Mouse (Mus musculus) hindbrain, embryonic 14.5 days (tissue): ENCODE measurements around the gene Spata6. TPM values are rescaled to one million over a fixed set of nuclear protein-coding genes. Genes with fewer than 3 reads are reported as not detected.
A peak's percentile ranks its signal among the peaks of the same experiment; 100 is the strongest.

ENCODE experiments used
- ATAC-seq: fragments of 200-750 bp; cut with Nextera tagmentation; 2 replicates; pipeline ENCODE4 v1.8.0; 2017; ENCODE audit warnings: moderate number of reproducible peaks, mild to moderate bottlenecking, moderate TSS enrichment, moderate library complexity; ENCODE audit not compliant: low FRiP score
- DNase-seq: peaks from one replicate; pipeline ENCODE4 v3.0.0-alpha.2; 2015; ENCODE audit warnings: low spot score
- H3K27ac ChIP-seq: fragments of 300-500 bp; sonication (generic); 2 replicates; pipeline ENCODE4 v1.5.1; 2014; ENCODE audit warnings: mild to moderate bottlenecking, moderate library complexity
- H3K27me3 ChIP-seq: fragments of 300-500 bp; sonication (generic); 2 replicates; pipeline ENCODE4 v1.6.1; 2014; ENCODE audit warnings: mild to moderate bottlenecking, low read length, mixed read lengths; ENCODE audit not compliant: control insufficient read depth, insufficient read depth
- H3K36me3 ChIP-seq: fragments of 300-500 bp; sonication (generic); replicated peaks from 2 replicates; pipeline ENCODE4 v1.6.1; 2014; ENCODE audit not compliant: control insufficient read depth, insufficient read depth
- H3K4me1 ChIP-seq: fragments of 300-500 bp; sonication (generic); replicated peaks from 2 replicates; pipeline ENCODE4 v1.6.1; 2014; ENCODE audit warnings: antibody characterized with exemption, low read length, mixed read lengths; ENCODE audit not compliant: control insufficient read depth, insufficient read depth
- H3K4me2 ChIP-seq: fragments of 300-500 bp; sonication (generic); replicated peaks from 2 replicates; pipeline ENCODE4 v1.6.1; 2014; ENCODE audit warnings: mild to moderate bottlenecking, moderate library complexity
- H3K4me3 ChIP-seq: fragments of 300-500 bp; sonication (generic); replicated peaks from 2 replicates; pipeline ENCODE4 v1.5.1; 2014; ENCODE audit warnings: mild to moderate bottlenecking, low read length
- H3K9ac ChIP-seq: fragments of 300-500 bp; sonication (generic); 2 replicates; pipeline ENCODE4 v1.6.1; 2014
- H3K9me3 ChIP-seq: fragments of 300-500 bp; sonication (generic); 2 replicates; pipeline ENCODE4 v1.6.1; 2016; ENCODE audit warnings: low read length; ENCODE audit not compliant: control insufficient read depth
- WGBS: fragments of 180-500 bp; shearing (Covaris S2); extraction: QIAGEN DNeasy Blood & Tissue Kit; methylation state at CpG from one replicate; pipeline ENCODE4 v1.1.7; 2014; 5-methylcytosine and 5-hydroxymethylcytosine counted together
- polyA plus RNA-seq: library from polyadenylated mRNA; unstranded; fragments of >200 nt; fragmentation: Nextera tagmentation; extraction: Ambion mirVana; gene quantifications from 2 replicates; pipeline ENCODE4 v1.2.1, GENCODE M21; 2014

Gene Spata6
- polyA plus RNA-seq, 1 experiment from 2014 or later: 19.0 TPM

GRCm38 (mm10) chr4:111687613-111688012 is 32.2 kb upstream of the Spata6 start:
- no peaks in the 10 kb centered on the region for H3K36me3 ChIP-seq
- 19% methylated on average over 6 of the region's 6 CpGs for WGBS
- no peak overlapping the region for H3K4me3 ChIP-seq
- no peaks in the 10 kb centered on the region for H3K9me3 ChIP-seq
- no peak overlapping the region for H3K9ac ChIP-seq
- 0 out of 2 replicates have a peak, but pooled peaks cover 9% of the 10 kb centered on the region for H3K4me1 ChIP-seq
- no peak overlapping the region for H3K27ac ChIP-seq
- DNase-seq: peak; percentile 84
- H3K27me3 ChIP-seq: no peaks in the 10 kb centered on the region
- ATAC-seq: no peak; the same call in 1 of the 2 replicates
- peak overlapping the region; percentile 36 for H3K4me2 ChIP-seq

GRCm38 (mm10) chr4:111691057-111691543 is 28.7 kb upstream of the Spata6 start:
- WGBS: 46% methylated on average over 5 of the region's 5 CpGs
- DNase-seq: peak; percentile 44
- no peak overlapping the region for H3K27ac ChIP-seq

GRCm38 (mm10) chr4:111701381-111701780 is 18.4 kb upstream of the Spata6 start:
- WGBS: 92% methylated on average over 1 of the region's 1 CpGs
- no peak for ATAC-seq

More at GRCm38 (mm10) chr4:111691057-111691543, 28.7 kb upstream of the Spata6 start:
- Histone ChIP-seq H3K4me1 (0 out of 2 replicates have a peak, but pooled peaks cover 9% of the 10 kb centered on the region), H3K27me3 (no peaks in the 10 kb centered on the region), H3K9ac (no peak overlapping the region), H3K4me3 (no peak overlapping the region), H3K9me3 (no peaks in the 10 kb centered on the region), H3K36me3 (no peaks in the 10 kb centered on the region), H3K4me2 (no peak overlapping the region)
- ATAC-seq: peak; percentile 81

GRCm38 (mm10) chr4:111704126-111704525 is 15.7 kb upstream of the Spata6 start:
- H3K27ac ChIP-seq: no peak overlapping the region
- H3K9me3 ChIP-seq: no peaks in the 10 kb centered on the region
- 71% methylated on average over 2 of the region's 2 CpGs for WGBS
- H3K27me3 ChIP-seq: no peaks in the 10 kb centered on the region
- no peaks in the 10 kb centered on the region for H3K36me3 ChIP-seq
- ATAC-seq (no peak), DNase-seq (no peak)
- no peaks in the 10 kb centered on the region for H3K4me1 ChIP-seq
- H3K4me3 ChIP-seq: no peak overlapping the region
- no peak overlapping the region for H3K4me2 ChIP-seq
- H3K9ac ChIP-seq: no peak overlapping the region

More at GRCm38 (mm10) chr4:111701381-111701780, 18.4 kb upstream of the Spata6 start:
- Histone ChIP-seq H3K36me3 (no peaks in the 10 kb centered on the region), H3K4me1 (no peaks in the 10 kb centered on the region), H3K27me3 (no peaks in the 10 kb centered on the region), H3K4me3 (no peak overlapping the region), H3K9me3 (no peaks in the 10 kb centered on the region), H3K9ac (no peak overlapping the region), H3K4me2 (no peak overlapping the region), H3K27ac (no peak overlapping the region)
- DNase-seq: no peak

GRCm38 (mm10) chr4:111704975-111705374 is 14.8 kb upstream of the Spata6 start:
- H3K9ac ChIP-seq: no peak overlapping the region
- DNase-seq (no peak), ATAC-seq (no peak)
- no peaks in the 10 kb centered on the region for H3K4me1 ChIP-seq
- WGBS: 68% methylated on average over 3 of the region's 3 CpGs
- H3K27ac ChIP-seq: no peak overlapping the region
- no peak overlapping the region for H3K4me3 ChIP-seq
- H3K27me3 ChIP-seq: no peaks in the 10 kb centered on the region
- no peaks in the 10 kb centered on the region for H3K36me3 ChIP-seq
- no peak overlapping the region for H3K4me2 ChIP-seq
- no peaks in the 10 kb centered on the region for H3K9me3 ChIP-seq

- Histone ChIP-seq H3K27me3 (no peaks in the 10 kb centered on the region), H3K4me3 (peak overlapping the region; percentile 77), H3K36me3 (no peaks in the 10 kb centered on the region), H3K9me3 (no peaks in the 10 kb centered on the region), H3K27ac (no peak overlapping the region), H3K4me1 (0 out of 2 replicates have a peak, but pooled peaks cover 5% of the 10 kb centered on the region), H3K4me2 (peak overlapping the region; percentile 66), H3K9ac (no peak overlapping the region)
- ATAC-seq: no peak
- WGBS: 72% methylated on average over 4 of the region's 4 CpGs
- no peak for DNase-seq
These were observed 488 bp upstream of the Spata6 start for GRCm38 (mm10) chr4:111719296-111719695.

GRCm38 (mm10) chr4:111720662-111721003 is 849 bp downstream of the Spata6 start:
- H3K9ac ChIP-seq: no peak overlapping the region
- DNase-seq (no peak), ATAC-seq (no peak)
- peak overlapping the region; percentile 66 for H3K4me2 ChIP-seq
- H3K4me1 ChIP-seq: 0 out of 2 replicates have a peak, but pooled peaks cover 5% of the 10 kb centered on the region
- no peaks in the 10 kb centered on the region for H3K9me3 ChIP-seq
- H3K4me3 ChIP-seq: peak overlapping the region; percentile 77
- whole genome bisulfite sequencing: 16% methylated on average over 2 of the region's 2 CpGs
- no peak overlapping the region for H3K27ac ChIP-seq
- H3K36me3 ChIP-seq: no peaks in the 10 kb centered on the region
- no peaks in the 10 kb centered on the region for H3K27me3 ChIP-seq

GRCm38 (mm10) chr4:111721121-111721840 is 1.5 kb downstream of the Spata6 start:
- H3K27ac ChIP-seq: no peak overlapping the region
- no peaks in the 10 kb centered on the region for H3K36me3 ChIP-seq
- 0 out of 2 replicates have a peak, but pooled peaks cover 5% of the 10 kb centered on the region for H3K4me1 ChIP-seq
- DNase-seq (no peak), ATAC-seq (no peak)
- no peaks in the 10 kb centered on the region for H3K27me3 ChIP-seq
- peak overlapping the region; percentile 66 for H3K4me2 ChIP-seq
- H3K9me3 ChIP-seq: no peaks in the 10 kb centered on the region
- WGBS: 27% methylated on average over 4 of the region's 4 CpGs
- no peak overlapping the region for H3K9ac ChIP-seq
- H3K4me3 ChIP-seq: peak overlapping the region; percentile 77; the same call in 1 of the 2 replicates

- ATAC-seq: no peak
- H3K27me3 ChIP-seq: no peaks in the 10 kb centered on the region
These were observed 17.8 kb downstream of the Spata6 start for GRCm38 (mm10) chr4:111737551-111737950.

More at GRCm38 (mm10) chr4:111737551-111737950, 17.8 kb downstream of the Spata6 start:
- Histone ChIP-seq H3K27ac (no peak overlapping the region), H3K4me2 (no peak overlapping the region), H3K36me3 (no peaks in the 10 kb centered on the region), H3K9ac (no peak overlapping the region), H3K4me3 (no peak overlapping the region), H3K4me1 (no peaks in the 10 kb centered on the region), H3K9me3 (no peaks in the 10 kb centered on the region)
- no peak for DNase-seq
- 100% methylated on average over 1 of the region's 1 CpGs for WGBS
